Mouse (Mus musculus) forebrain, embryonic 13.5 days (tissue): ENCODE measurements around the gene Apol9b. TPM values are rescaled to one million over a fixed set of nuclear protein-coding genes. Genes with fewer than 3 reads are reported as not detected.
"Not testable (repeated sequence)": the region's sequence is repeated elsewhere in the genome, so short reads cannot be mapped to it uniquely, and the experiment has no call there.

Source experiments
- ATAC-seq: fragments of 200-750 bp; cut with Nextera tagmentation; 2 replicates; pipeline ENCODE4 v1.8.0; 2017
- H3K27ac ChIP-seq: fragments of 300-500 bp; sonication (generic); 2 replicates; pipeline ENCODE4 v1.5.1; 2015; ENCODE audit warnings: inconsistent platforms, mild to moderate bottlenecking, moderate library complexity
- H3K27me3 ChIP-seq: fragments of 300-500 bp; sonication (generic); 2 replicates; pipeline ENCODE4 v1.6.1; 2015; ENCODE audit warnings: mild to moderate bottlenecking, inconsistent platforms
- H3K36me3 ChIP-seq: fragments of 300-500 bp; sonication (generic); 2 replicates; pipeline ENCODE4 v1.6.1; 2015; ENCODE audit warnings: mild to moderate bottlenecking, inconsistent platforms; ENCODE audit not compliant: poor library complexity, severe bottlenecking
- H3K4me1 ChIP-seq: fragments of 300-500 bp; sonication (generic); 2 replicates; pipeline ENCODE4 v1.6.1; 2015; ENCODE audit warnings: inconsistent platforms
- H3K4me2 ChIP-seq: fragments of 300-500 bp; sonication (generic); 2 replicates; pipeline ENCODE4 v1.6.1; 2015; ENCODE audit warnings: inconsistent platforms, mild to moderate bottlenecking, moderate library complexity
- H3K4me3 ChIP-seq: fragments of 300-500 bp; sonication (generic); 2 replicates; pipeline ENCODE4 v1.5.1; 2015; ENCODE audit warnings: mild to moderate bottlenecking, inconsistent platforms
- H3K9ac ChIP-seq: fragments of 300-500 bp; sonication (generic); 2 replicates; pipeline ENCODE4 v1.6.1; 2015; ENCODE audit warnings: mild to moderate bottlenecking, inconsistent platforms
- H3K9me3 ChIP-seq: fragments of 300-500 bp; sonication (generic); replicated peaks from 2 replicates; pipeline ENCODE4 v1.6.1; 2016; ENCODE audit warnings: inconsistent platforms
- WGBS: fragments of 180-500 bp; shearing (Covaris S2); methylation state at CpG from one replicate; pipeline ENCODE4 v1.1.7; 2015; 5-methylcytosine and 5-hydroxymethylcytosine counted together
- polyA plus RNA-seq: library from polyadenylated mRNA; unstranded; fragments of >200 nt; fragmentation: Nextera tagmentation; extraction: Ambion mirVana; gene quantifications from 2 replicates; pipeline ENCODE4 v1.2.1, GENCODE M21; 2015

Apol9b gene
- polyA plus RNA-seq = not detected in 2 replicates

- no CpG with 5 or more reads among the region's 4 CpGs for WGBS
- not testable (repeated sequence) for H3K9ac ChIP-seq, H3K4me2 ChIP-seq, H3K36me3 ChIP-seq, H3K4me3 ChIP-seq, ATAC-seq, H3K9me3 ChIP-seq, H3K27ac ChIP-seq, H3K4me1 ChIP-seq, H3K27me3 ChIP-seq
Observed at GRCm38 (mm10) chr15:77728739-77729138, at the start of gene Apol9b. Gene Apol9b (plus strand): TSS chr15:77729039.

GRCm38 (mm10) chr15:77683944-77684343, 44.9 kb upstream of the Apol9b start:
- not testable (repeated sequence) for H3K4me1 ChIP-seq, H3K9me3 ChIP-seq, ATAC-seq, H3K9ac ChIP-seq, H3K27me3 ChIP-seq, H3K4me3 ChIP-seq, H3K27ac ChIP-seq, H3K36me3 ChIP-seq, H3K4me2 ChIP-seq
- 20% methylated on average over 11 of the region's 11 CpGs for WGBS

GRCm38 (mm10) chr15:77691532-77692311, 37.1 kb upstream of the Apol9b start:
- 5% methylated on average over 19 of the region's 20 CpGs for WGBS
- not testable (repeated sequence) for H3K36me3 ChIP-seq, H3K27me3 ChIP-seq, ATAC-seq, H3K9me3 ChIP-seq, H3K4me1 ChIP-seq, H3K27ac ChIP-seq
- H3K4me2 ChIP-seq = peak overlapping the region; percentile 56
- peak overlapping the region; percentile 29 for H3K4me3 ChIP-seq
- H3K9ac ChIP-seq = 0 out of 2 replicates have a peak overlapping the region, but pooled peaks have one; percentile 21

GRCm38 (mm10) chr15:77694687-77695295, 34.0 kb upstream of the Apol9b start:
- WGBS = 44% methylated on average over 11 of the region's 15 CpGs
- not testable (repeated sequence) for H3K9me3 ChIP-seq, H3K27ac ChIP-seq, ATAC-seq, H3K36me3 ChIP-seq, H3K27me3 ChIP-seq, H3K9ac ChIP-seq, H3K4me2 ChIP-seq, H3K4me3 ChIP-seq, H3K4me1 ChIP-seq

GRCm38 (mm10) chr15:77698656-77699055, 30.2 kb upstream of the Apol9b start, which contains the start of gene Apol7e:
Gene Apol7e (plus strand): TSS chr15:77698857.
- not testable (repeated sequence) for H3K27ac ChIP-seq, H3K27me3 ChIP-seq, H3K36me3 ChIP-seq, H3K9me3 ChIP-seq, ATAC-seq, H3K4me1 ChIP-seq, H3K9ac ChIP-seq, H3K4me2 ChIP-seq, H3K4me3 ChIP-seq
- 78% methylated on average over 4 of the region's 4 CpGs for WGBS

- H3K27ac ChIP-seq, H3K9ac ChIP-seq, H3K4me1 ChIP-seq, H3K4me2 ChIP-seq, H3K9me3 ChIP-seq, ATAC-seq, H3K36me3 ChIP-seq, H3K4me3 ChIP-seq, H3K27me3 ChIP-seq: not testable (repeated sequence)
- WGBS = 95% methylated on average over 3 of the region's 3 CpGs
Observed at GRCm38 (mm10) chr15:77705306-77705705, 23.5 kb upstream of the Apol9b start.

- WGBS = 75% methylated on average over 1 of the region's 1 CpGs
- H3K36me3 ChIP-seq, H3K27me3 ChIP-seq, H3K27ac ChIP-seq, H3K4me1 ChIP-seq, ATAC-seq, H3K4me3 ChIP-seq, H3K4me2 ChIP-seq, H3K9ac ChIP-seq, H3K9me3 ChIP-seq: not testable (repeated sequence)
Observed at GRCm38 (mm10) chr15:77708936-77709335, 19.9 kb upstream of the Apol9b start.

GRCm38 (mm10) chr15:77718240-77718639, 10.6 kb upstream of the Apol9b start:
- H3K4me1 ChIP-seq, H3K27ac ChIP-seq, H3K4me2 ChIP-seq, H3K4me3 ChIP-seq, ATAC-seq, H3K9ac ChIP-seq, H3K9me3 ChIP-seq, H3K27me3 ChIP-seq, H3K36me3 ChIP-seq: not testable (repeated sequence)
- WGBS = 94% methylated on average over 2 of the region's 6 CpGs

- H3K4me2 ChIP-seq, H3K9me3 ChIP-seq, H3K9ac ChIP-seq, ATAC-seq, H3K27ac ChIP-seq, H3K27me3 ChIP-seq, H3K36me3 ChIP-seq, H3K4me3 ChIP-seq, H3K4me1 ChIP-seq: not testable (repeated sequence)
- WGBS = no CpG with 5 or more reads among the region's 3 CpGs
Observed at GRCm38 (mm10) chr15:77721509-77721908, 7.3 kb upstream of the Apol9b start.

- H3K27ac ChIP-seq, H3K4me1 ChIP-seq, ATAC-seq, H3K9ac ChIP-seq, H3K4me3 ChIP-seq, H3K9me3 ChIP-seq, H3K36me3 ChIP-seq, H3K4me2 ChIP-seq, H3K27me3 ChIP-seq: not testable (repeated sequence)
- 26% methylated on average over 3 of the region's 10 CpGs for WGBS
Observed at GRCm38 (mm10) chr15:77724208-77724911, 4.5 kb upstream of the Apol9b start.

GRCm38 (mm10) chr15:77725393-77726020, 3.3 kb upstream of the Apol9b start:
- H3K9me3 ChIP-seq, H3K27me3 ChIP-seq, H3K27ac ChIP-seq, H3K36me3 ChIP-seq, ATAC-seq, H3K4me1 ChIP-seq, H3K4me2 ChIP-seq, H3K9ac ChIP-seq, H3K4me3 ChIP-seq: not testable (repeated sequence)
- 85% methylated on average over 6 of the region's 6 CpGs for WGBS

- not testable (repeated sequence) for H3K36me3 ChIP-seq, H3K27me3 ChIP-seq, H3K4me1 ChIP-seq, H3K27ac ChIP-seq, H3K9me3 ChIP-seq, H3K4me3 ChIP-seq, H3K4me2 ChIP-seq, ATAC-seq, H3K9ac ChIP-seq
- 19% methylated on average over 3 of the region's 3 CpGs for WGBS
Observed at GRCm38 (mm10) chr15:77727139-77727538, 1.7 kb upstream of the Apol9b start.
